Mouse (Mus musculus): ENCODE data around the gene Galnt3.

Gene Galnt3

GRCm38 (mm10) chr2:66124591-66125271 lies at the start of gene Galnt3:
Galnt3 (minus strand) TSS chr2:66124994.
- DNase-seq (ENCODE audit: low read depth, low spot score), result no peak

- DNase-seq (ENCODE audit: low read depth, low spot score), result no peak
Observed at GRCm38 (mm10) chr2:66173134-66173533, 48.3 kb upstream of the Galnt3 start.

GRCm38 (mm10) chr2:66171643-66172042 lies 46.8 kb upstream of the Galnt3 start:
- no peak for DNase-seq (ENCODE audit: low read depth, low spot score)

- no peak for DNase-seq (ENCODE audit: low read depth, low spot score)
Observed at GRCm38 (mm10) chr2:66170721-66171120, 45.9 kb upstream of the Galnt3 start.

GRCm38 (mm10) chr2:66165025-66165424 lies 40.2 kb upstream of the Galnt3 start:
- DNase-seq (ENCODE audit: low read depth, low spot score), result no peak

- no peak for DNase-seq (ENCODE audit: low read depth, low spot score)
Observed at GRCm38 (mm10) chr2:66158140-66158915, 33.5 kb upstream of the Galnt3 start.

GRCm38 (mm10) chr2:66151436-66151835 lies 26.6 kb upstream of the Galnt3 start:
- no peak for DNase-seq (ENCODE audit: low read depth, low spot score)

GRCm38 (mm10) chr2:66150531-66150930 lies 25.7 kb upstream of the Galnt3 start:
- no peak for DNase-seq (ENCODE audit: low read depth, low spot score)

GRCm38 (mm10) chr2:66148654-66149230 lies 23.9 kb upstream of the Galnt3 start:
- no peak for DNase-seq (ENCODE audit: low read depth, low spot score)

GRCm38 (mm10) chr2:66146473-66146872 lies 21.7 kb upstream of the Galnt3 start:
- DNase-seq (ENCODE audit: low read depth, low spot score), result no peak

GRCm38 (mm10) chr2:66144770-66145169 lies 20.0 kb upstream of the Galnt3 start:
- no peak for DNase-seq (ENCODE audit: low read depth, low spot score)

GRCm38 (mm10) chr2:66143284-66143683 lies 18.5 kb upstream of the Galnt3 start:
- DNase-seq (ENCODE audit: low read depth, low spot score), result no peak

- DNase-seq (ENCODE audit: low read depth, low spot score), result no peak
Observed at GRCm38 (mm10) chr2:66142711-66143110, 17.9 kb upstream of the Galnt3 start.

GRCm38 (mm10) chr2:66142268-66142667 lies 17.5 kb upstream of the Galnt3 start:
- no peak for DNase-seq (ENCODE audit: low read depth, low spot score)

GRCm38 (mm10) chr2:66140246-66140645 lies 15.5 kb upstream of the Galnt3 start:
- DNase-seq (ENCODE audit: low read depth, low spot score), result no peak

GRCm38 (mm10) chr2:66131862-66132544 lies 7.2 kb upstream of the Galnt3 start:
- DNase-seq (ENCODE audit: low read depth, low spot score), result no peak

- no peak for DNase-seq (ENCODE audit: low read depth, low spot score)
Observed at GRCm38 (mm10) chr2:66128941-66129340, 4.1 kb upstream of the Galnt3 start.

- DNase-seq (ENCODE audit: low read depth, low spot score), result no peak
Observed at GRCm38 (mm10) chr2:66127541-66127940, 2.7 kb upstream of the Galnt3 start.

GRCm38 (mm10) chr2:66126936-66127335 lies 2.1 kb upstream of the Galnt3 start:
- DNase-seq (ENCODE audit: low read depth, low spot score), result no peak

GRCm38 (mm10) chr2:66123756-66124589 lies 821 bp downstream of the Galnt3 start:
- no peak for DNase-seq (ENCODE audit: low read depth, low spot score)

- no peak for DNase-seq (ENCODE audit: low read depth, low spot score)
Observed at GRCm38 (mm10) chr2:66117686-66118085, 7.1 kb downstream of the Galnt3 start.
